Mouse (Mus musculus): ENCODE results near the gene Rftn2. TPM values are rescaled to one million over a fixed set of nuclear protein-coding genes. Genes with fewer than 3 reads are reported as not detected.

Rftn2 gene
- total and polyA plus RNA-seq, 2 experiments from 2014 or later, result 6.1 to 7.2 TPM

DNA sequence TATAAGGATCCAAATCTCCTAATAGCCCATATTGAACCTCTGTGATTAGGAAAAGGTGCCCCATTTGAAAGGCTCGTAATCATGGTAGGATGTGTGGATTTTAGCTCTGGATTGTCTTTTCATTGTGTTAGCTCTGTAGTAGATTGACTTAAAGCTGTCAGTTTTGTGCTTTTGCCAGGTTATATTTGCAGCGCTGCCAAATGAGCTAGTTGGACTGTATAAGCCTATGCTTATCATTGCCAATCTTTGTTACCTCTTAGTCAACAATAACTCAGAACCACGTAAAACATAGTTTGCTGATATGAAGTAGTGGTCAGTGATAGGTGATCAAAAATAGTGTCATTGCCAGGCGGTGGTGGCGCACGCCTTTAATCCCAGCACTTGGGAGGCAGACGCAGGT lies 81.0 kb downstream of the Rftn2 start:
- no peaks in the 10 kb centered on the region for H3K9me3 ChIP-seq (replicated peaks; ENCODE audit: control insufficient read depth, low read length)
- DNase-seq (ENCODE audit: low spot score) (no peak), ATAC-seq (ENCODE audit: insufficient read depth, low read depth) (no peak)
- H3K4me1 ChIP-seq (ENCODE audit: control insufficient read depth, insufficient read depth), result no peaks in the 10 kb centered on the region
- TF ChIP-seq EP300 (IDR thresholded peaks at IDR 0.05; ENCODE audit: low read depth), result no peak
- H3K4me2 ChIP-seq (ENCODE audit: low read depth, low read length), result no peak overlapping the region
- no peak overlapping the region for H3K9ac ChIP-seq (replicated peaks; ENCODE audit: low read depth, low read length)
- H3K27ac ChIP-seq (ENCODE audit: low read depth), result no peak overlapping the region
- H3K36me3 ChIP-seq (replicated peaks; ENCODE audit: control insufficient read depth, insufficient read depth, low read length), result peaks cover 39% of the 10 kb centered on the region
- no peaks in the 10 kb centered on the region for H3K27me3 ChIP-seq (ENCODE audit: control insufficient read depth, insufficient read depth, low read length)
- H3K4me3 ChIP-seq (ENCODE audit: low read depth, low read length), result no peak overlapping the region
- WGBS, result 74% methylated on average over 7 of the region's 7 CpGs

DNA sequence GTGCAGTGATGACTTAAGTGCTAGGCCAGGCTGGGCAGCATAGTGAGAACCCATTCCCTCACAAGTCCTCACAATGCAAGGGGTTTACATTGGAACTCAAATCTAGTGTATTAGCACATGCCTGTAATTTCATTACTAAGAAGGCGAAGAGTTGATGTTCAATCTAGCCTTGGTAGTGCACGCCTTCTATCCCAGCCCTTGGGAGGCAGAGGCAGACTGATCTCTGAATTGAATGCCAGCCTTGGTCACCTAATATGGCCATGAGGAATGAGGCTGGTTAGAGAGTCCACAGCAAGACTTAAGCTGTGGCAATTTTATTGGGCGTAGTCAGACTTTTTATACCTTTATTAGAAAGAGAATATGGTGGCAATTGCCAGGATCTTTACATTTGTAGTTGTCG lies 82.2 kb downstream of the Rftn2 start:
- peaks cover 36% of the 10 kb centered on the region for H3K36me3 ChIP-seq (replicated peaks; ENCODE audit: control insufficient read depth, insufficient read depth, low read length)
- H3K4me2 ChIP-seq (ENCODE audit: low read depth, low read length), result no peak overlapping the region
- TF ChIP-seq CTCF (IDR thresholded peaks at IDR 0.05; ENCODE audit: low read depth), result no peak
- TF ChIP-seq EP300 (IDR thresholded peaks at IDR 0.05; ENCODE audit: low read depth), result no peak
- H3K4me1 ChIP-seq (ENCODE audit: control insufficient read depth, insufficient read depth), result no peaks in the 10 kb centered on the region
- no peak overlapping the region for H3K4me3 ChIP-seq (ENCODE audit: low read depth, low read length)
- H3K9me3 ChIP-seq (replicated peaks; ENCODE audit: control insufficient read depth, low read length), result no peaks in the 10 kb centered on the region
- no peak for DNase-seq (ENCODE audit: low spot score)
- no peaks in the 10 kb centered on the region for H3K27me3 ChIP-seq (ENCODE audit: control insufficient read depth, insufficient read depth, low read length)
- H3K9ac ChIP-seq (replicated peaks; ENCODE audit: low read depth, low read length), result no peak overlapping the region
- no peak overlapping the region for H3K27ac ChIP-seq (ENCODE audit: low read depth)
- WGBS, result 94% methylated on average over 4 of the region's 4 CpGs
- no peak for ATAC-seq (ENCODE audit: insufficient read depth, low read depth)

DNA sequence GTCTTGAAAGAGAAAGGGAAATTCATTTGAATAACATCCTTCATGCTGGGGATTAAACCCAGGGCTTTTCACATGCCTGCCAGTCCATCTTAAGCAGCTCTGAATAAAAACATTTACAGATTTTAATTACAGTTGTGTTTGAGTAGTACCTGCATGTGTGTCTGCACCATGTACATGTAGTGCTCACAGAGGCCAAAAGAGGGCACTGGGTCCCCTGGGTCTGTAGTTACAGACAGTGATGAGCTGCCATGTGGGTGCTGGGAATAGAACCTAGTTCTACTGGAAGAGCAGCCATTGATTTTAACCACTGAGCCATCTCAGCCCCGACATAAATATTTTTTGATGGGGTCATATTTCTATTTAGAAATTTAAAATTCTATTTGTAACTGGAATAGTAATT lies 90.7 kb downstream of the Rftn2 start:
- H3K4me2 ChIP-seq (ENCODE audit: low read depth, low read length), result no peak overlapping the region
- H3K9ac ChIP-seq (replicated peaks; ENCODE audit: low read depth, low read length), result no peak overlapping the region
- H3K4me1 ChIP-seq (ENCODE audit: control insufficient read depth, insufficient read depth), result peaks cover 8% of the 10 kb centered on the region
- no peak for TF ChIP-seq EP300 (IDR thresholded peaks at IDR 0.05; ENCODE audit: low read depth)
- TF ChIP-seq CTCF (IDR thresholded peaks at IDR 0.05; ENCODE audit: low read depth), result no peak
- no peak overlapping the region for H3K4me3 ChIP-seq (ENCODE audit: low read depth, low read length)
- 98% methylated on average over 1 of the region's 1 CpGs for WGBS
- no peak overlapping the region for H3K27ac ChIP-seq (ENCODE audit: low read depth)
- no peak for DNase-seq (ENCODE audit: low spot score)
- H3K36me3 ChIP-seq (replicated peaks; ENCODE audit: control insufficient read depth, insufficient read depth, low read length), result peaks cover 20% of the 10 kb centered on the region
- H3K27me3 ChIP-seq (ENCODE audit: control insufficient read depth, insufficient read depth, low read length), result no peaks in the 10 kb centered on the region
- no peaks in the 10 kb centered on the region for H3K9me3 ChIP-seq (replicated peaks; ENCODE audit: control insufficient read depth, low read length)
- ATAC-seq (ENCODE audit: insufficient read depth, low read depth), result no peak

DNA sequence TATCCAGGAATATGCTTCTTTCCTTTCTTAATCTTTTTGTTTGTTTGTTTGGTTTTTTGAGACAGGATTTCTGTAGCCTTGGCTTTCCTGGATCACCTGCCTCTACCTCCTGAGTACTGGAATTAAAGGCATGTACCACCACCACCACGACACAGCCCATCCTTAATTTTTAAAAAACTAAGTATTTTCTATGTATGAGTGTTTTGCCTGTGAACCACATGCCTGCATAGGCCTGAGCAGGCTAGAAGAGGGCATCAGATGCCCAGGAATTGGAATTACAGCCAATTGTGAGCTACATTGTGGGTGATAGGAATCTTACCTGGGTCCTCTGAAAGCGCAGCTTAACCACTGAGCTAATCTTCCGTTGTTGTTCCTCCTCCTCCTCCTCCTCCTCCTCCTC lies 92.3 kb downstream of the Rftn2 start:
- Histone ChIP-seq H3K4me3 (ENCODE audit: low read depth, low read length) (no peak overlapping the region), H3K27ac (ENCODE audit: low read depth) (no peak overlapping the region), H3K9me3 (replicated peaks; ENCODE audit: control insufficient read depth, low read length) (no peaks in the 10 kb centered on the region), H3K27me3 (ENCODE audit: control insufficient read depth, insufficient read depth, low read length) (no peaks in the 10 kb centered on the region), H3K36me3 (replicated peaks; ENCODE audit: control insufficient read depth, insufficient read depth, low read length) (peaks cover 9% of the 10 kb centered on the region), H3K9ac (replicated peaks; ENCODE audit: low read depth, low read length) (no peak overlapping the region), H3K4me2 (ENCODE audit: low read depth, low read length) (no peak overlapping the region), H3K4me1 (ENCODE audit: control insufficient read depth, insufficient read depth) (peaks cover 8% of the 10 kb centered on the region)
- WGBS, result 85% methylated on average over 3 of the region's 3 CpGs
- DNase-seq (ENCODE audit: low spot score) (no peak), ATAC-seq (ENCODE audit: insufficient read depth, low read depth) (no peak)
- no peak for TF ChIP-seq CTCF (IDR thresholded peaks at IDR 0.05; ENCODE audit: low read depth)
- no peak for TF ChIP-seq EP300 (IDR thresholded peaks at IDR 0.05; ENCODE audit: low read depth)

DNA sequence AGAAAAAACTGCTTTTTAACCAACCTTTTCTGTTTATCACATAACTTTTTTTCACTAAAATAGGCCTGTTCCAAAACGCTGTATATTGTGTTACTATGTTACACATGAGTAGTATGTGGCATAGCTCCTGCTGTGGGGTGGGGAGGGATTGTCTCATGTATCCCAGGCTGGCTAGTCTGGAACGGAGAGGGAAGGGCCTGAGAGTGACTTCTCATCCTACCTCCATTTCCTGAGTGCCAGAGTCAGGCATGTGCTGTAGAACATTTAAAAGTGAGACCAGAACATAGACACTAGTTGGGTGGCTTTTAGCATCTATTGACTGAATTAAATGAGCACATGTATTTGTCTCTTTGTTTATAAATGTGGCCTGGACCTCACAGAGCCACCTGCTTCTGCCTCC lies 93.4 kb downstream of the Rftn2 start:
- Histone ChIP-seq H3K27me3 (ENCODE audit: control insufficient read depth, insufficient read depth, low read length) (no peaks in the 10 kb centered on the region), H3K4me1 (ENCODE audit: control insufficient read depth, insufficient read depth) (peaks cover 8% of the 10 kb centered on the region), H3K27ac (ENCODE audit: low read depth) (no peak overlapping the region), H3K4me2 (ENCODE audit: low read depth, low read length) (no peak overlapping the region), H3K36me3 (replicated peaks; ENCODE audit: control insufficient read depth, insufficient read depth, low read length) (peaks cover 4% of the 10 kb centered on the region), H3K9me3 (replicated peaks; ENCODE audit: control insufficient read depth, low read length) (no peaks in the 10 kb centered on the region), H3K9ac (replicated peaks; ENCODE audit: low read depth, low read length) (no peak overlapping the region), H3K4me3 (ENCODE audit: low read depth, low read length) (no peak overlapping the region)
- 52% methylated on average over 2 of the region's 2 CpGs for WGBS
- no peak for TF ChIP-seq CTCF (IDR thresholded peaks at IDR 0.05; ENCODE audit: low read depth)
- no peak for TF ChIP-seq EP300 (IDR thresholded peaks at IDR 0.05; ENCODE audit: low read depth)
- DNase-seq (ENCODE audit: low spot score) (no peak), ATAC-seq (ENCODE audit: insufficient read depth, low read depth) (no peak)

DNA sequence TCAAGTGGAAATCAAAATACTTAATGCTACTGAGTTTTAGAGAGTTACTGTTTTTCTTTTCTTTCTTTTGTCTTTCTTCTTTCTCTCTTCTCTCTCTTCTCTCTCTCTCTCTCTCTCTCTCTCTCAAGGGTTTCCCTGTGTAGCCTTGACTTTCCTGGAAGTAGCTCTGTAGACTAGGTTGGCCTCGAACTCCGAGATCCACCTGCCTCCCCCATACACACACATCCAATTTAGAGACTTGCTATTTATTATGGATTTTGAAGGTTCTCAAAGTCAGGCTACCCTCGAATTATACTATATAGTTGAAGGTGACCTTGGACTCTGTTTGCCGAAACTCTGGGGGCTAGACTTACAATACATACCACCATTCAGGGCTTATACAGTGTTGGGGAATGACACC lies 94.3 kb downstream of the Rftn2 start:
- WGBS, result 35% methylated on average over 4 of the region's 4 CpGs
- Histone ChIP-seq H3K27ac (ENCODE audit: low read depth) (0 out of 2 replicates have a peak overlapping the region, but pooled peaks have one; percentile 12), H3K4me3 (ENCODE audit: low read depth, low read length) (peak overlapping the region; percentile 80), H3K4me1 (ENCODE audit: control insufficient read depth, insufficient read depth) (peaks cover 8% of the 10 kb centered on the region), H3K9me3 (replicated peaks; ENCODE audit: control insufficient read depth, low read length) (no peaks in the 10 kb centered on the region), H3K27me3 (ENCODE audit: control insufficient read depth, insufficient read depth, low read length) (no peaks in the 10 kb centered on the region), H3K4me2 (ENCODE audit: low read depth, low read length) (peak overlapping the region; percentile 72), H3K36me3 (replicated peaks; ENCODE audit: control insufficient read depth, insufficient read depth, low read length) (no peaks in the 10 kb centered on the region), H3K9ac (replicated peaks; ENCODE audit: low read depth, low read length) (peak overlapping the region; percentile 95; the same call in 1 of the 2 replicates)
- ATAC-seq (ENCODE audit: insufficient read depth, low read depth) (no peak), DNase-seq (ENCODE audit: low spot score) (no peak)
- TF ChIP-seq EP300 (IDR thresholded peaks at IDR 0.05; ENCODE audit: low read depth), result no peak
- TF ChIP-seq CTCF (IDR thresholded peaks at IDR 0.05; ENCODE audit: low read depth), result no peak

Measured in heart, postnatal 0 days (tissue).